Mouse (Mus musculus) cerebral cortex, adult 2 months (tissue): ENCODE data around the gene Napsa.

ENCODE experiments used
- WGBS: fragments of 180-500 bp; shearing (Covaris S2); methylation state at CpG from one replicate; pipeline ENCODE4 v1.1.7; 2018; 5-methylcytosine and 5-hydroxymethylcytosine counted together

Napsa gene

DNA sequence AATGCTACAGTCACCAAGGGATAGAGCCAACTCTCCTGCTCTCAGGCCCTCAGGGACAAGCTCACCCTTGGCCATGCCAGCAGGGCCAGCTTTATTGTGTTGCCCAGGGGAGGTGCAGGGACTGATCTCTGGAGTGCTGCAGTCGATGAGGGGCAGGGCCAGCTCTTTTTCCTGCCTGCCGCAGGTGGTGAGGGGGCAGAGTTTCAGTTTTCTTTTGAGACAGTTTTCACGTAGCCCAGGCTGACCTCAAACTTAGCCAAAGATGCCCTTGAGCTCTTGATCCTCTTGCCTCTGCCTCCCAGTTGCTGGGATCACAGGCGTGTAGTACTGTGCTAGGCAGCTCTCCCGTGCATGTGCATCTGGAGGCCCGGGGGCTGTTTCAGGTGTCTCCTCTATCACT, 1.2 kb upstream of the Napsa start:
- WGBS = 87% methylated on average over 6 of the region's 6 CpGs

GRCm38 (mm10) chr7:44571811-44572210, 369 bp upstream of the Napsa start:
- WGBS = 51% methylated on average over 4 of the region's 4 CpGs

- 82% methylated on average over 5 of the region's 5 CpGs for WGBS
These were observed 840 bp downstream of the Napsa start for GRCm38 (mm10) chr7:44572956-44573484.

DNA sequence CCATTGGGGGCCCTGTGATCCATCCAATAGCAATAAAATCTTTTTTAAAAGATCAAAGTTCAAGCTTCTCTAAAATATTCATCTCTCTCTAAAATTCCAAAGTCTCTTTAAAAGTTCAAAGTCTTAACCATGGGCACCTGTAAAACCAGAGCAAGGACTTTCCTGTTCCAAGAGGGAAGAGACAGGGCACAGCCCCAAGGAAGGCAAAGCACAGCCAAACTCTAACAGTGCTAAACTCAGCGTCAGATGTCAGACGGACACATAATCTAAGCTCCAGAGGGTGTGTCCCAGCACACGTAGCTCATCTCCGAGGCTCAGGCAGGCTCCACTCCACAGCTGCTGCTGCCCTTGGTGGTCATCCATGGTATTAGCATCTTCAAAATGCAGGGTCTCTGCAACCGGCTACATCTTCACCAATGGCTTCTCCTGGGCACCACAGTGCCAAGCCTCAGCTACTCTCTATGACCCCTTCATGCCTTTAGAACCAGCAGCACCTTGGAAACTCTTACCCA, 4.2 kb downstream of the Napsa start:
- WGBS = 51% methylated on average over 5 of the region's 5 CpGs

DNA sequence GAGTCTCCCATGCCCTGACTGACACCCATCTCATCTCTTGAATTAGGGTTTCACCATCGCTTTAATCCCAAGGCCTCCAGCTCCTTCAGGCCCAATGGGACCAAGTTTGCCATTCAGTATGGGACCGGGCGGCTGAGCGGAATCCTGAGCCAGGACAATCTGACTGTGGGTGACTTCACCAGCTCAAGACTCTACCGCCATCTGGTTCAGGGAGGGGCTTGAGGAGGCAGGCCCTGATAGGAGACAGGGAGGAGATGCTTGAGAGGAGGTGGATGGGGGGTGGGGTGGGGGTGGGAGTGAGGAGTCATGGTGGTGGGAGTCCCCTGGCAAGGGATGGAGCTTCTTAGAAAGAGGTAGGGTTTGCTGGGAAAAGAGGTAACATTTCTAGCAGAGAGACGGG, 9.5 kb downstream of the Napsa start:
- 84% methylated on average over 6 of the region's 6 CpGs for WGBS

DNA sequence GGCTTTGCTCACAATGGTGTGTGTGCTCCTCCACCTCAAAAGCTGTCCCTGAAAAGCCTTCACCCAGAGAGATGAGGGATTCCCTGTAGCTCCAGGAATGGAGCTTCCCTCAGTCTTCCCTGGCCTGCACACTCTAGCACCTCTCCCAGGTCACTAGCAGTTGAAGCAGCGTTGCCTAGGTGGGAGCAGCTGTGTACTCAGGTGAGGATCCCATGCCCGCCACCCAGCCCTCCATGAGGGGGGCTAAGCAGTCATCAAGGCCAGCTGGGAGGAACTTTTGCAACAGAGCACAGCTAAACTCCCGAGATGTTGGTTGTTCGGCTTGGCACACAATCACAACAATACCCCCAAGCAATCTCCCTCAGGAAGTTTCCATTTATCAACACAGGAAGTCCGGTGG, 10.5 kb downstream of the Napsa start:
- WGBS = 70% methylated on average over 5 of the region's 5 CpGs

DNA sequence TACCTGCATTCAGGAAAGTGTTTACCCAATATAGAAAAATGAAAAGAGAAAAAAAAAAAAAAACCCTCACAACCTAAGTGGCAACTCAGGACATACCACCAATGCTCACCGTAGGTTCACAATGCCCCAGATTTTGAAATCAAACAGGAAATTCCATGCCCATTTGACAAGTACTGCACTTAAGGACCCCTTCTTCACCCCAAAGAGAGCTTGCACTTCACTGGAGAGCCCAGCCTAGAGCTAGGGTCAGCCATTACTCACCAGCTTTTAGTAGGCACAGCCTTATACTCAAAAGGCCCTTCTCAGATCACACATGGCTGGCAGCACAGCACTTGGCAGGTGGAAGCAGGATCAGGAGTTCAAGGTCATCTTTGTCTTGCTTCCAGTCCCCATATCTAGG, 11.0 kb downstream of the Napsa start:
- WGBS = 87% methylated on average over 1 of the region's 1 CpGs

DNA sequence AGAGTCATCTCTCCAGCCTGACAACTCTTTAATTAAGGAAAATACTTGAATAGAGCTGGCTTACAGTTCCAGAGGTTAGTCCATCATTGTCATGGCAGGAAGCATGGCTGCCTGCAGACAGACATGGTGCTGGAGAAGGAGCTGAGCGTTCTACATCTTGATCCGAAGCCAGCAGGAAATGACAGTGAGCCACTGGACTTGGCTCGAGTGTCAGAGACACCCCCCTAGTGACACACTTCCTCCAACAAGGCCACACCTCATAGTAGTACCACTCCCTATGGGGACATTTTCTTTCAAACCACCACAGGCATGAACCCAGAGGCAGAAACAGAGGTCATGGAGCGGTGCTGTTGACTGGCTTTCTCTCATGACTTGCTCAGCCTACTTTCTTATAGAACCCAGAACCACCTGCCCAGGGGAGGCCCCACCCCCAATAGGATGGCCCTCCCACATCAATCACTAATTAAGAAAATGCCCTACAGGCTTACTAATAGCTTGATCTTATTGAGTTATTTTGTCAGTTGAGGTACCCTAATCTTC, 12.2 kb downstream of the Napsa start:
- 73% methylated on average over 4 of the region's 4 CpGs for WGBS

GRCm38 (mm10) chr7:44584921-44585320, 12.7 kb downstream of the Napsa start:
- WGBS = 91% methylated on average over 6 of the region's 6 CpGs

GRCm38 (mm10) chr7:44585606-44586005, 13.4 kb downstream of the Napsa start:
- WGBS = 95% methylated on average over 6 of the region's 6 CpGs

DNA sequence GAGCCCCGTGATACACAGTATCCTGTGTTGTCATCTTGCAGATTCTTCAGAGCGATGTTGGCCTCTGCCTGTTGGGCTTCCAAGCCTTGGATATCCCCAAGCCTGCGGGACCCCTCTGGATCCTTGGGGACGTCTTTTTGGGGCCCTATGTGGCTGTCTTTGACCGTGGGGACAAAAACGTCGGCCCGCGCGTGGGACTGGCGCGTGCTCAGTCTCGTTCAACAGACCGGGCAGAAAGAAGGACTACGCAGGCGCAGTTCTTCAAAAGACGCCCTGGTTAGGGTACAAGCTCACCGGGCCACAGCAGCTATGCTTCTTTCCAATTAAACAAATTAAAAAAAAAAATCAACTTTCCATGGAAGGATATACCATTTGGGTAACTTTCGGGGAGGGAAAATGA, 14.3 kb downstream of the Napsa start:
- 11% methylated on average over 19 of the region's 19 CpGs for WGBS

GRCm38 (mm10) chr7:44586930-44587329, 14.8 kb downstream of the Napsa start:
- WGBS = 1% methylated on average over 18 of the region's 18 CpGs

DNA sequence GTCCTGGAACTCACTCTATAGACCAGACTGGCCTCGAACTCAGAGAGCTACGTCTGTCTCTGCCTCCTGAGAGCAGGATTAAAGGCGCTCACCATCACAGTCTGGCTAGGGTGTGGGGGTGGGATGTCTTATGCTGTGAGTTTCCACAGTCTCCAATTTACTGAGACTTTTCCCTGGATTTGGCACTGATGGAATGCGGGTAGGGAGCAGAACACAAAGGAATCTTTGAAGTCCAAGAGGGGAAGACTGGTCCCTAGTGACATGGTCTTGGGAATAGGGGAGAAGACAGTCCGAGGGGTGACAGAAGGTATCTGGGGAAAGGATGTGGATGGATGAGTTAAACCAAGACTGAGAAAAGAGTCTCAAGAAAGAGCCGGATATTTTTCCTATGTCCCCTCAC, 15.5 kb downstream of the Napsa start:
- whole genome bisulfite sequencing = 24% methylated on average over 6 of the region's 6 CpGs

GRCm38 (mm10) chr7:44588338-44588737, 16.2 kb downstream of the Napsa start:
- WGBS = 12% methylated on average over 12 of the region's 12 CpGs

DNA sequence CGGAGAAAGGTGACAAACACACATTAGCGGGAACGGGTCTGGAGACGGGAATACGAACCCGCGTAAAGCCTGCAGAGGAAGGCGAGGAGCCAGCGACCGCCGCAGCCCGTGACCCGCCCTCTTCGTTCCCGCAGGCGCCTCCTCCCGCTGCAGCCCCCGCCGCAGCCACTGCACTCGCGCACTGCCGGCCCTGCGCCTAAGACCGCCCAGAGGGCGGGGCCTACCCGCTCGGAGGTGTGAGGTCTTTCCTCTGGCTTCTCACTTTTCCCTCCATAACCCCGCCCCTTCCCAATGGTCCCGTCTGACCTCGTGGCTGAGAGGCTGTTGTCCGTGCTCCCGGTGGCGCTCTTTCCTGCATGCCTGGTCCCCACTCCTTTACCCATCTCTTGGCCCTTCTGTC, 17.0 kb downstream of the Napsa start:
- WGBS = 1% methylated on average over 33 of the region's 33 CpGs

DNA sequence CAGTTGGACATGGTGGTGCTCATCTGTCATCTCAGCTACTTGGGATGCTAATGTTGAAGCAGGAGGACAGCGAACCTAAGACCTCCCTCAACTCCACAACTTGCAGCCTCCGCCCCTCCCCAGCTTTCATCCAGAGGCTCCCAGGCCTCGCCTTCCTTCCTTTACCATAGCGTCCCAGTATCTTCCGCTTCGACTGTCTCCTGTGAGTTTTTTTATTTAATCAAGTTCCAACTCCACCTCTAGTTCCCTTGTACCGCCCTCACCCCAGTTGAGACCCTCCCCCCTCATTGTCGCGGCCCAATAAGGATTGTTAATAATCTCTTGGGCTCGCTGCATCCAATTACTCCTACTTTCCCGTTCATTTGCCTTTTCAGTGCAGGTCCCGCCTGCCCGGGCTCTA, 17.8 kb downstream of the Napsa start:
- 5% methylated on average over 13 of the region's 13 CpGs for WGBS

- WGBS = under 1% methylated on average over 79 of the region's 80 CpGs
These were observed 18.5 kb downstream of the Napsa start, which contains the start of gene Kcnc3 for GRCm38 (mm10) chr7:44590402-44591347. Gene Kcnc3, plus strand, starts transcription at chr7:44590664.

DNA sequence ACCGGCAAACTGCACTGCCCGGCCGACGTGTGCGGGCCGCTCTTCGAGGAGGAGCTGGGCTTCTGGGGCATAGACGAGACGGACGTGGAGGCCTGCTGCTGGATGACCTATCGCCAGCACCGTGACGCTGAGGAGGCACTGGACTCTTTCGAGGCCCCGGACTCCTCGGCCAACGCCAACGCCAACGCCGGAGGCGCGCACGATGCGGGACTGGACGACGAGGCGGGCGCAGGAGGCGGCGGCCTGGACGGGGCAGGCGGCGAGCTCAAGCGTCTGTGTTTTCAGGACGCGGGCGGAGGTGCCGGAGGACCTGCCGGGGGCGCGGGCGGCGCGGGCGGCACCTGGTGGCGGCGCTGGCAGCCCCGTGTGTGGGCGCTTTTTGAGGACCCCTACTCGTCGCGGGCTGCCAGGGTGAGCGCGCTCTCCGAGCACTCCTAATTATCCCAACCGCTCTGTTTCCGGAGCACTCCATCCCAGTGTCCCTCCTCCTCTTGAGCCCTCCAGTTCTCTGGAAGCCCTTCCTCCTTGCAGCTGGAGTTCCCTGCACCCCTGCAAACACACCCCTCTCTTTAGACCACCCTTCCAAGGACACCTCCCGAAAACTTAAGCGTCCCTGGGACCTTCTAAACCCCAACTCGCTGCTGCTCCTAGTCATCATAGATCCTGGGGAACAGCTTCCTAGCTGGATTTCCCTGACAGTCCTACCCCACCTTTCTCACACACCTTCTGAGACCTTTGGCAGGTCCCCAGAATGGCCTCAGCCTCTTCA, 19.4 kb downstream of the Napsa start:
- 1% methylated on average over 59 of the region's 60 CpGs for WGBS

DNA sequence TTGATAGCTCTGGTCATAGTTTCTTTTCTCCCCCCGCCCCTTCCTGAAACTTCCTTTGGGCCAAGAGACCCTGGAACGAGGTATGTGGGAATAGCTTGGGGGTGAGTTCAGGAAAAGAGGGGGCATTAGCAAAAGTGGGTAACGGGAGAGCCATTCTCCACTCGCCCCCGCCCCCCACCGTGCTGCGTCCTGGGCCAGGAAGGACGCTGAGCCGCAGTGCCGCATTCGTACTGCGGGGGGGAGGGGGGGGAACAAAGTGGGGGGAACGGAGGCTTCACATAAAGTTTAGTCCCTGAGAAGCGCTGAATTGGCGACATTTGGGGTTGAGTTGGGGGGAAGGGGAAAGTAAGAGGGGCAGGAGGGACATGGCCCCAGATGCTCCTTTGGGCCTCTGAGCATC, 20.9 kb downstream of the Napsa start:
- 3% methylated on average over 15 of the region's 15 CpGs for WGBS

GRCm38 (mm10) chr7:44593775-44594174, 21.6 kb downstream of the Napsa start:
- WGBS = 2% methylated on average over 22 of the region's 22 CpGs

- 22% methylated on average over 6 of the region's 6 CpGs for WGBS
These were observed 22.1 kb downstream of the Napsa start for GRCm38 (mm10) chr7:44594291-44594690.

GRCm38 (mm10) chr7:44595131-44595561, 23.0 kb downstream of the Napsa start:
- WGBS = 93% methylated on average over 20 of the region's 20 CpGs
